Mouse (Mus musculus): ENCODE data around the gene Npr2. TPM values are rescaled to one million over a fixed set of nuclear protein-coding genes. Genes with fewer than 3 reads are reported as not detected.
A peak's percentile ranks its signal among the peaks of the same experiment; 100 is the strongest.

Npr2 gene
- total RNA-seq (2014; rRNA removed) (22.9 and 29.2 TPM in 2 replicates), polyA plus RNA-seq (2012; rRNA removed) (24.1 and 39.1 TPM in 2 replicates)

DNA sequence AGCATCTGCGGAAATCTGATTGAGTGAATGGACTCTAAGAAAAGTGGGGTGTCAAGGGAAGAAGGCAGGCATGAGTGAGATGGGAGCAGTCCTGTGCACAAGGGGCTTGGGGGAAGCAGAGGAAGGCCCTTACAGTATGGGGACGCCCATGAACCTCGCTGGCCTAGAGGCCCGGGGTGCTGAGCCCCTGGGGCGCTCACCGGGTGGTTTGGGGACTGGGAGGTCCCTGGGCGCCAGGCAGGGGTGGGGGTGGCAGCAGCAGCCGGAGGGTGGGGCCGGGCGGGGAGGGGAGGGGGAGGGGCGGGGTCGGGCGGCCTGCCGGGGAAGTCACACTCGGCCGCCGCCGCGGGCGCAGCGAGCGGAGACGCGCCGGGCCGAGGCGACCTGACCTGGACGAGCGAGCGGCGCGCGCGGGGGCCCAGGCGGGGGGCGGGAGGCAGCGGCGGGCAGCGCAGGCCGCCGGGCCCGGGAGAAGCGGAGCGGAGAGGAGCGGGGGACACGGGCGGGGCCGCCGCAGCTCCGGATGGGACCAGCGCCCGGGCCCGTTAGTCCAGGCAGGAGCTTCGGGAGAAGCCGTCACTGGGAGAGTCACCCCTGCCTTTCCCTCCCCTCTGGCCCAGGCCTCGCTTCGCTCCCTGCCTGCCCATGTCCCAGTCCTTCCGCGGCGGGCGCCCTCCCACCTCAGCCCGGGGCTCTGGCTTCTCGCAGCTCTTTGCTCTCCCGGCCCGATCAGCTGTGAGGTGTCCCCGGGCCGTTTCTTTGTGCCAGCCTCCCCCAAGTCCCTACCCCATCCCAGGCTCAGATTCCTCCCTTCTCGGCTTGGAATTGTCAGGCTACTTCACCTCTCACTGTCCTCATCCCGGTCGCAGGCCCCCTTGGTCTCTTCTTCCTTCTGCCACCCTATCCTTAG is at the start of gene Npr2:
Npr2 (plus strand) TSS at position 890 of the 910 bp plus-strand sequence.
- Histone ChIP-seq H3K79me2 (ENCODE audit: control insufficient read depth, insufficient read depth, low read length) (no peaks in the 10 kb centered on the region), H3K9ac (ENCODE audit: low read depth, low read length) (peak within 1 kb of the TSS; percentile 89), H3K36me3 (ENCODE audit: control insufficient read depth, insufficient read depth, low read length) (no peaks in the 10 kb centered on the region), H3K4me1 (ENCODE audit: control insufficient read depth, insufficient read depth, low read length) (peaks cover 4% of the 10 kb centered on the region; the same call in 1 of the 2 replicates), H3K27ac (replicated peaks; ENCODE audit: insufficient read depth, low read depth, low read length) (peak within 1 kb of the TSS; percentile 29), H3K4me3 (ENCODE audit: insufficient read depth, low read depth, low read length) (peak within 1 kb of the TSS; percentile 77), H3K27me3 (ENCODE audit: control insufficient read depth, insufficient read depth, low read length) (no peaks in the 10 kb centered on the region)
- no peak for DNase-seq (ENCODE audit: extremely low read depth, low read depth, low spot score)
- 3% methylated on average over 56 of the region's 70 CpGs for WGBS
- TF ChIP-seq POLR2A (IDR thresholded peaks at IDR 0.05; ENCODE audit: extremely low read depth, insufficient read depth, low read length) (0 out of 2 replicates have a peak, but pooled peaks have one; percentile 31), CTCF (IDR thresholded peaks at IDR 0.05; ENCODE audit: low read depth, low read length) (no peak)

DNA sequence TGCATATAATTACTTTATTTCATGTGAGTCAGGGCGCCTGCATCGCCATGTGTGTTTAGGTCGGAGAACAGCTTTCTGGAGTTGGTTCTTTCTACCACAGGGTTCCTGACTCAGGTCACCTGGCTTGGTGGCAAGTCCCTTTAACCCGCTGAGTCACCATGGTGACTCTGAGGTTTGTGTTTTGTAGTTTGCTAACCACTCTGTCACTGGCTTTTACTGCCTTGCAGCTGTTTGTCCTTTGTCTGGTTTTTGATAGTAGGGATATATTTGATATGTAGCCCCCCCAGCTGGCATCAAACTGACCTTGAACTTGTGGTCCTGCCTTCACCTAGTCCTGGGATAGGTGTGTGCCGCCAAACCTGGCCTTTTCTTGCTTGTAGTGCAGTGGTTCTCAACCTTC is 49.5 kb upstream of the Npr2 start:
- no peak overlapping the region for H3K27ac ChIP-seq (replicated peaks; ENCODE audit: insufficient read depth, low read depth, low read length)
- no peak overlapping the region for H3K9ac ChIP-seq (ENCODE audit: low read depth, low read length)
- H3K27me3 ChIP-seq (ENCODE audit: control insufficient read depth, insufficient read depth, low read length): no peaks in the 10 kb centered on the region
- peaks cover 11% of the 10 kb centered on the region for H3K4me1 ChIP-seq (ENCODE audit: control insufficient read depth, insufficient read depth, low read length)
- no peak for TF ChIP-seq CTCF (IDR thresholded peaks at IDR 0.05; ENCODE audit: low read depth, low read length)
- TF ChIP-seq POLR2A (IDR thresholded peaks at IDR 0.05; ENCODE audit: extremely low read depth, insufficient read depth, low read length): no peak
- WGBS: 90% methylated on average over 5 of the region's 5 CpGs
- peaks cover 13% of the 10 kb centered on the region; the same call in 1 of the 2 replicates for H3K36me3 ChIP-seq (ENCODE audit: control insufficient read depth, insufficient read depth, low read length)
- no peak overlapping the region for H3K4me3 ChIP-seq (ENCODE audit: insufficient read depth, low read depth, low read length)
- H3K79me2 ChIP-seq (ENCODE audit: control insufficient read depth, insufficient read depth, low read length): 0 out of 2 replicates have a peak, but pooled peaks cover 6% of the 10 kb centered on the region
- no peak for DNase-seq (ENCODE audit: extremely low read depth, low read depth, low spot score)

DNA sequence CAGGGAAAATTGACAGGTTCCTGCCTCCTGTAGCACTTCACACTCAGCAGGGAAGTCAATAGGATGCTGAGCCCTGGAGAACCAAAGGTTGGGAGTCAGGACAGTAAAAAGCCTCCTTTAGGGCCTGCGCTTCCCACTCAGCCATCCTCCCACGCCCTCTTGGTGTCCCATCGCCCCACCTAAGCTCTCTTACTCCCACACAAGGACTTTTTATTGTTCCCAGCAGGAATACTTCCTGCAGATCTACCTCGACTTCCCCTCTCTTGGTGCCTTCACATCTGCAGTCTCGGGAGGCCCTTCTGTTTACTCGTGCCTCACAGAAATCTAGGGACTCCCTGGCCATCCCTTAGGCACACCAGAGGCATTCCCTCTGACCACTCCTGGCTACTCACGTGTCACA is 48.3 kb upstream of the Npr2 start:
- Histone ChIP-seq H3K79me2 (ENCODE audit: control insufficient read depth, insufficient read depth, low read length) (no peaks in the 10 kb centered on the region), H3K4me3 (ENCODE audit: insufficient read depth, low read depth, low read length) (no peak overlapping the region), H3K4me1 (ENCODE audit: control insufficient read depth, insufficient read depth, low read length) (peaks cover 7% of the 10 kb centered on the region; the same call in 1 of the 2 replicates), H3K36me3 (ENCODE audit: control insufficient read depth, insufficient read depth, low read length) (peaks cover 13% of the 10 kb centered on the region; the same call in 1 of the 2 replicates), H3K27me3 (ENCODE audit: control insufficient read depth, insufficient read depth, low read length) (no peaks in the 10 kb centered on the region), H3K9ac (ENCODE audit: low read depth, low read length) (no peak overlapping the region), H3K27ac (replicated peaks; ENCODE audit: insufficient read depth, low read depth, low read length) (no peak overlapping the region)
- WGBS: 86% methylated on average over 7 of the region's 7 CpGs
- TF ChIP-seq POLR2A (IDR thresholded peaks at IDR 0.05; ENCODE audit: extremely low read depth, insufficient read depth, low read length) (no peak), CTCF (IDR thresholded peaks at IDR 0.05; ENCODE audit: low read depth, low read length) (no peak)
- DNase-seq (ENCODE audit: extremely low read depth, low read depth, low spot score): no peak

DNA sequence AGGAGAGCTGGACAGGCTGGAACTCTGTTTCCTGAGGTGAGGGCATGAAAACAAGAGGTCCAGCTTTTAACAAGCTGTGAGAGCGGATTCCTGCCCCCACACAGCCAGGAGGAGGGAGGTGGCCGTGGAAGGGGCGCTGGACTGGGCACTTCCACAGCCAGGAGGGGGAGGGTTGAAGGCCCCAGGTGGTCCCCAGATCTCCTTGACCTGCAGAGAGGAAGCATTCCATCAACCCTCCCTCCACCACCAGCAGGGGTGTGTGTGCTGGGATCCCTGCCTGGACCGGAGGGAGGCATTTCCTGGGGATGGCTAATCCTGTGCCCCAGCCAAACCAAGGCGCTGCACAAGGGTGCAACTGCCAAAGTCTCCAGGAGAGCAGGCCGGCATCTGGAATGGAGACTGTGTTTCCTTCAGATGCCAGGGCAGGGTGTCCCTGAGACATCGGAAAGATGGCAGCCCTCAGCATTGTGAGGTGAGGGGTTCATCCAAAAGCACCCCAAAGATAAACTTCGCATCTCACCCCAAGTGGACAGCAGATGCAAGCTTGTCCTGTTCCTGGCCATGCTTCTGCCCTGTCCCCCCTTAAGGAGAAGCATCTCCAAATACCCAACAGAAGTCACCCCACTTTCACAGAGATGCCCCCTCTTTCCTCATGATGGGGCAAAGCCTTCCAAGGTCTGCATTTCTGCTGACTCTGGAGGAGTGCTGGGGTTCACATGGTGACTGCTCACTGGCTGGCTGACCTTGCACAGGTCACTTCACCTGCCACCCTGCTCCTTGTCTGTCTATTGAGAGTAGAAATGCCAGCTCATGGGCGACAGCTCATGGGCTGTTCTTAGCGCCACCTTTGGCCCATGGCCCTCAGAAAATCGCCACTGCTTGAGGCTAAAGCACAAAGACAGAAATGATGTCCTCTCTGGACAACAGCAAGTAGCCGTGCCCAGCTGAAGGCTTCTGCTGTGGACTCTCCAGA is 47.0 kb upstream of the Npr2 start, which contains the start of gene Msmp:
Msmp (minus strand) TSS at position 51 of the 973 bp plus-strand sequence.
- H3K79me2 ChIP-seq (ENCODE audit: control insufficient read depth, insufficient read depth, low read length): no peaks in the 10 kb centered on the region
- H3K4me1 ChIP-seq (ENCODE audit: control insufficient read depth, insufficient read depth, low read length): 0 out of 2 replicates have a peak, but pooled peaks cover 3% of the 10 kb centered on the region
- TF ChIP-seq CTCF (IDR thresholded peaks at IDR 0.05; ENCODE audit: low read depth, low read length) (no peak), POLR2A (IDR thresholded peaks at IDR 0.05; ENCODE audit: extremely low read depth, insufficient read depth, low read length) (no peak)
- no peak within 1 kb of the TSS for H3K4me3 ChIP-seq (ENCODE audit: insufficient read depth, low read depth, low read length)
- H3K27ac ChIP-seq (replicated peaks; ENCODE audit: insufficient read depth, low read depth, low read length): 0 out of 2 replicates have a peak within 1 kb of the TSS, but pooled peaks have one; percentile 8
- no peaks in the 10 kb centered on the region for H3K27me3 ChIP-seq (ENCODE audit: control insufficient read depth, insufficient read depth, low read length)
- peaks cover 13% of the 10 kb centered on the region; the same call in 1 of the 2 replicates for H3K36me3 ChIP-seq (ENCODE audit: control insufficient read depth, insufficient read depth, low read length)
- no peak within 1 kb of the TSS for H3K9ac ChIP-seq (ENCODE audit: low read depth, low read length)
- no peak for DNase-seq (ENCODE audit: extremely low read depth, low read depth, low spot score)
- 78% methylated on average over 12 of the region's 12 CpGs for WGBS

DNA sequence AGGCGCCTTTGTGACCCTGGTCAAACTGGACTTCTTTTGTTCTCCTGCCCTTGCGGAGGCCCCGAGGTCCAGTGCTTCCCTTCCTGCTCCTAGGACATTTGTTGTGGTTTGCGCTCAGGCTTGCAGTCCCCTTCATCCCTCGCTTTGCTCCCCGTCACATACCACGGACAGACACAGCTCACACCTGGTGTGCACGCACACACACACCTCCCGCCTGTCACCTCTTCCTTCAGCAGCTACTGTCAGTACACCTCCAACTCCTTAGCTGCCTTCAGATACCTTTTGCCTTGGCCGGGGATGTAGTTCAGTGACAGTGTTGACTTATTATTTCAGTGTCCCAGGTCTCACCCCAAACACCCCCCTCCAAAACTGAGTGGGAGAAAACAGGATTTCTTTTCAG is 46.1 kb upstream of the Npr2 start:
- Histone ChIP-seq H3K4me1 (ENCODE audit: control insufficient read depth, insufficient read depth, low read length) (no peaks in the 10 kb centered on the region), H3K36me3 (ENCODE audit: control insufficient read depth, insufficient read depth, low read length) (peaks cover 13% of the 10 kb centered on the region; the same call in 1 of the 2 replicates), H3K79me2 (ENCODE audit: control insufficient read depth, insufficient read depth, low read length) (no peaks in the 10 kb centered on the region), H3K27ac (replicated peaks; ENCODE audit: insufficient read depth, low read depth, low read length) (no peak overlapping the region), H3K27me3 (ENCODE audit: control insufficient read depth, insufficient read depth, low read length) (no peaks in the 10 kb centered on the region), H3K9ac (ENCODE audit: low read depth, low read length) (no peak overlapping the region), H3K4me3 (ENCODE audit: insufficient read depth, low read depth, low read length) (no peak overlapping the region)
- no peak for TF ChIP-seq POLR2A (IDR thresholded peaks at IDR 0.05; ENCODE audit: extremely low read depth, insufficient read depth, low read length)
- no peak for DNase-seq (ENCODE audit: extremely low read depth, low read depth, low spot score)
- 71% methylated on average over 10 of the region's 10 CpGs for WGBS
